Mouse (Mus musculus): Measurements from ENCODE around the gene Cfap61.

Gene Cfap61

GRCm38 (mm10) chr2:146147801-146148200 is 213.2 kb downstream of the Cfap61 start:
- no peak for DNase-seq (ENCODE audit: low spot score)

GRCm38 (mm10) chr2:146149206-146149974 is 214.8 kb downstream of the Cfap61 start:
- DNase-seq (ENCODE audit: low spot score), result no peak

GRCm38 (mm10) chr2:146168017-146168803 is 233.6 kb downstream of the Cfap61 start:
- no peak for DNase-seq (ENCODE audit: low spot score)

GRCm38 (mm10) chr2:146169492-146169891 is 234.9 kb downstream of the Cfap61 start:
- no peak for DNase-seq (ENCODE audit: low spot score)

- DNase-seq (ENCODE audit: low spot score), result no peak
Observed at GRCm38 (mm10) chr2:146172106-146172505, 237.5 kb downstream of the Cfap61 start.

GRCm38 (mm10) chr2:146174173-146174572 is 239.6 kb downstream of the Cfap61 start:
- DNase-seq (ENCODE audit: low spot score), result no peak

GRCm38 (mm10) chr2:146178718-146179117 is 244.1 kb downstream of the Cfap61 start:
- no peak for DNase-seq (ENCODE audit: low spot score)

GRCm38 (mm10) chr2:146183830-146184793 is 249.5 kb downstream of the Cfap61 start:
- no peak for DNase-seq (ENCODE audit: low spot score)

- no peak for DNase-seq (ENCODE audit: low spot score)
Observed at GRCm38 (mm10) chr2:146196126-146196525, 261.5 kb downstream of the Cfap61 start.

- DNase-seq (ENCODE audit: low spot score), result no peak
Observed at GRCm38 (mm10) chr2:146197947-146198346, 263.4 kb downstream of the Cfap61 start.

- no peak for DNase-seq (ENCODE audit: low spot score)
Observed at GRCm38 (mm10) chr2:146210968-146211367, 276.4 kb downstream of the Cfap61 start.

GRCm38 (mm10) chr2:146214715-146215114 is 280.1 kb downstream of the Cfap61 start:
- no peak for DNase-seq (ENCODE audit: low spot score)

- DNase-seq (ENCODE audit: low spot score), result no peak
Observed at GRCm38 (mm10) chr2:146216111-146217064, 281.8 kb downstream of the Cfap61 start.

GRCm38 (mm10) chr2:146217227-146217980 is 282.8 kb downstream of the Cfap61 start:
- no peak for DNase-seq (ENCODE audit: low spot score)

- no peak for DNase-seq (ENCODE audit: low spot score)
Observed at GRCm38 (mm10) chr2:146218161-146218691, 283.6 kb downstream of the Cfap61 start.

GRCm38 (mm10) chr2:146218881-146219535 is 284.4 kb downstream of the Cfap61 start:
- no peak for DNase-seq (ENCODE audit: low spot score)

- DNase-seq (ENCODE audit: low spot score), result no peak
Observed at GRCm38 (mm10) chr2:146219791-146220190, 285.2 kb downstream of the Cfap61 start.

GRCm38 (mm10) chr2:146220591-146221075 is 286.0 kb downstream of the Cfap61 start:
- DNase-seq (ENCODE audit: low spot score), result no peak

All from ovary, postnatal 14 days (tissue).